Comparison of ENCODE assay signal across 20 mouse cellular contexts in genomic region chr7:131318340-131318739, GRCm38 (mm10). TPM values are rescaled to one million over a fixed set of nuclear protein-coding genes. Genes with fewer than 3 reads are reported as not detected.
"Had no signal": no experiment of that assay in that cellular context is flagged by ENCODE, and none has a peak within 500 bp of the region (broad histone marks: within the 10 kb centered on the region; RNA-seq: fewer than 3 reads in every experiment).

No protein-coding gene starts in this region.

- H3K4me2 ChIP-seq: liver, embryonic 11.5 days; liver, embryonic 15.5 days; midbrain, embryonic 13.5 days had no signal

- H3K9me3 ChIP-seq: limb, embryonic 10.5 days; liver, embryonic 15.5 days; midbrain, embryonic 13.5 days had no signal

- H3K36me3 ChIP-seq: limb, embryonic 10.5 days; liver, embryonic 15.5 days; midbrain, embryonic 13.5 days had no signal

- ATAC-seq: lung, postnatal 0 days; midbrain, embryonic 13.5 days had no signal

- H3K4me3 ChIP-seq: left cerebral cortex, adult 2 months; limb, embryonic 10.5 days; liver, embryonic 15.5 days; midbrain, embryonic 13.5 days had no signal

- H3K4me1 ChIP-seq: limb, embryonic 10.5 days; liver, embryonic 15.5 days; midbrain, embryonic 13.5 days had no signal

- DNase-seq: kidney, postnatal 10 days; lung, adult 2 months; lung, postnatal 36 days; thymus, adult 18-20 months; thymus, postnatal 14 days had no signal

- H3K27me3 ChIP-seq: liver, embryonic 15.5 days; midbrain, embryonic 13.5 days had no signal

- H3K27ac ChIP-seq: left cerebral cortex, adult 2 months; limb, embryonic 10.5 days; liver, embryonic 15.5 days; midbrain, embryonic 13.5 days; stomach, postnatal 0 days had no signal

- H3K9ac ChIP-seq: liver, embryonic 15.5 days; midbrain, embryonic 13.5 days had no signal

RNA-seq across cellular contexts. Expression of gene Cuzd1, which starts 3.8 kb away (rescaled TPM):
- total RNA-seq: megakaryocyte progenitor cell, adult 5-6 weeks; midbrain, postnatal 0 days had no signal
- polyA plus RNA-seq: limb, embryonic 10.5 days; liver, embryonic 11.5 days; liver, embryonic 15.5 days; lung, adult 2 months; lung, postnatal 0 days; midbrain, embryonic 13.5 days; neural tube, embryonic 14.5 days had no signal

RNA-seq across cellular contexts. Expression of gene Fam24b, which starts 11.0 kb away (rescaled TPM):
- total RNA-seq: layer of hippocampus, postnatal 14 days; left cerebral cortex, adult 2 months; megakaryocyte progenitor cell, adult 5-6 weeks; midbrain, postnatal 0 days had no signal
- polyA plus RNA-seq: large intestine, adult 2 months; limb, embryonic 10.5 days; liver, embryonic 15.5 days; lung, postnatal 0 days; midbrain, postnatal 0 days; neural tube, embryonic 14.5 days; stomach, postnatal 0 days had no signal

RNA-seq across cellular contexts. Expression of gene Fam24a, which starts 15.3 kb away (rescaled TPM):
- total RNA-seq: layer of hippocampus, adult 8-10 months; layer of hippocampus, postnatal 14 days; left cerebral cortex, adult 2 months; left cerebral cortex, postnatal 14 days; megakaryocyte progenitor cell, adult 5-6 weeks; midbrain, postnatal 0 days had no signal
- polyA plus RNA-seq: large intestine, adult 2 months; limb, embryonic 10.5 days; limb, embryonic 14.5 days; liver, embryonic 11.5 days; liver, embryonic 15.5 days; lung, adult 2 months; lung, postnatal 0 days; midbrain, embryonic 13.5 days; midbrain, postnatal 0 days; neural tube, embryonic 14.5 days; stomach, postnatal 0 days had no signal
